Mouse (Mus musculus): ENCODE results near the gene Chit1. TPM values are rescaled to one million over a fixed set of nuclear protein-coding genes. Genes with fewer than 3 reads are reported as not detected.

The Chit1 gene
- total RNA-seq, 1 experiment = 0.13 TPM

- in situ Hi-C loops (cut with MboI; ENCODE audit: low sequenced_read_pairs in 2 of 2, unreplicated experiment in 2 of 2) = no loop called here
- no peak for DNase-seq (ENCODE audit: low read depth, low spot score)
- H3K36me3 ChIP-seq (ENCODE audit: control insufficient read depth, insufficient read depth, low read length, poor library complexity, severe bottlenecking) = peaks cover 18% of the 10 kb centered on the region
- TF ChIP-seq HCFC1 (IDR thresholded peaks at IDR 0.05; ENCODE audit: borderline replicate concordance, insufficient read depth, low read length) (no peak), CHD2 (IDR thresholded peaks at IDR 0.05; ENCODE audit: low read depth, low read length) (no peak), ZC3H11A (IDR thresholded peaks at IDR 0.05; ENCODE audit: borderline replicate concordance, low read depth, low read length) (no peak), MAFK (IDR thresholded peaks at IDR 0.05; ENCODE audit: insufficient read depth, low read depth, low read length) (no peak)
- no peak overlapping the region for H3K27ac ChIP-seq (ENCODE audit: insufficient read depth, low read depth, low read length, poor library complexity, severe bottlenecking)
- no peak overlapping the region for H3K4me3 ChIP-seq (ENCODE audit: insufficient read depth in 1 of 2, low read depth in 1 of 2, low read length in 2 of 2, poor library complexity in 1 of 2, severe bottlenecking in 1 of 2)
- H3K9me3 ChIP-seq (ENCODE audit: control insufficient read depth, insufficient read depth, low read depth, low read length) = no peaks in the 10 kb centered on the region
- H3K9ac ChIP-seq (ENCODE audit: insufficient read depth, low read depth, low read length, poor library complexity, severe bottlenecking) = no peak overlapping the region
- peaks cover 2 to 7% of the 10 kb centered on the region in 2 experiments; a peak in 3 of 4 replicates for H3K4me1 ChIP-seq (ENCODE audit: control insufficient read depth in 2 of 2, insufficient read depth in 2 of 2, low read length in 2 of 2, poor library complexity in 1 of 2)
Observed at GRCm38 (mm10) chr1:134073658-134074057, 37.4 kb upstream of the Chit1 start.

GRCm38 (mm10) chr1:134074184-134074583 lies 36.9 kb upstream of the Chit1 start:
- H3K4me3 ChIP-seq (ENCODE audit: insufficient read depth in 1 of 2, low read depth in 1 of 2, low read length in 2 of 2, poor library complexity in 1 of 2, severe bottlenecking in 1 of 2) = no peak overlapping the region
- no peak for TF ChIP-seq CHD2 (IDR thresholded peaks at IDR 0.05; ENCODE audit: low read depth, low read length)
- H3K9ac ChIP-seq (ENCODE audit: insufficient read depth, low read depth, low read length, poor library complexity, severe bottlenecking) = no peak overlapping the region
- in situ Hi-C loops (cut with MboI; ENCODE audit: low sequenced_read_pairs in 2 of 2, unreplicated experiment in 2 of 2) = no loop called here
- peaks cover 18% of the 10 kb centered on the region for H3K36me3 ChIP-seq (ENCODE audit: control insufficient read depth, insufficient read depth, low read length, poor library complexity, severe bottlenecking)
- peaks cover 2 to 7% of the 10 kb centered on the region in 2 experiments; a peak in 3 of 4 replicates for H3K4me1 ChIP-seq (ENCODE audit: control insufficient read depth in 2 of 2, insufficient read depth in 2 of 2, low read length in 2 of 2, poor library complexity in 1 of 2)
- H3K27ac ChIP-seq (ENCODE audit: insufficient read depth, low read depth, low read length, poor library complexity, severe bottlenecking) = no peak overlapping the region
- no peak for DNase-seq (ENCODE audit: low read depth, low spot score)
- H3K9me3 ChIP-seq (ENCODE audit: control insufficient read depth, insufficient read depth, low read depth, low read length) = no peaks in the 10 kb centered on the region

- Histone ChIP-seq H3K9me3 (ENCODE audit: control insufficient read depth, insufficient read depth, low read depth, low read length) (no peaks in the 10 kb centered on the region), H3K36me3 (ENCODE audit: control insufficient read depth, insufficient read depth, low read length, poor library complexity, severe bottlenecking) (peaks cover 18% of the 10 kb centered on the region), H3K4me3 (ENCODE audit: insufficient read depth in 1 of 2, low read depth in 1 of 2, low read length in 2 of 2, poor library complexity in 1 of 2, severe bottlenecking in 1 of 2) (no peak overlapping the region), H3K4me1 (ENCODE audit: control insufficient read depth in 2 of 2, insufficient read depth in 2 of 2, low read length in 2 of 2, poor library complexity in 1 of 2) (peaks cover 2 to 10% of the 10 kb centered on the region in 2 experiments; a peak in 3 of 4 replicates), H3K9ac (ENCODE audit: insufficient read depth, low read depth, low read length, poor library complexity, severe bottlenecking) (no peak overlapping the region), H3K27ac (ENCODE audit: insufficient read depth, low read depth, low read length, poor library complexity, severe bottlenecking) (no peak overlapping the region)
- DNase-seq (ENCODE audit: low read depth, low spot score) = no peak
- TF ChIP-seq HCFC1 (IDR thresholded peaks at IDR 0.05; ENCODE audit: borderline replicate concordance, insufficient read depth, low read length) (no peak), MAFK (IDR thresholded peaks at IDR 0.05; ENCODE audit: insufficient read depth, low read depth, low read length) (no peak), ZC3H11A (IDR thresholded peaks at IDR 0.05; ENCODE audit: borderline replicate concordance, low read depth, low read length) (no peak), CHD2 (IDR thresholded peaks at IDR 0.05; ENCODE audit: low read depth, low read length) (no peak), ZNF384 (IDR thresholded peaks at IDR 0.05; ENCODE audit: low read depth, low read length) (no peak)
- in situ Hi-C loops (cut with MboI; ENCODE audit: low sequenced_read_pairs in 2 of 2, unreplicated experiment in 2 of 2) = no loop called here
Observed at GRCm38 (mm10) chr1:134074606-134075005, 36.4 kb upstream of the Chit1 start.

- peaks cover 18% of the 10 kb centered on the region for H3K36me3 ChIP-seq (ENCODE audit: control insufficient read depth, insufficient read depth, low read length, poor library complexity, severe bottlenecking)
- H3K9ac ChIP-seq (ENCODE audit: insufficient read depth, low read depth, low read length, poor library complexity, severe bottlenecking) = no peak overlapping the region
- DNase-seq (ENCODE audit: low read depth, low spot score) = no peak
- TF ChIP-seq HCFC1 (IDR thresholded peaks at IDR 0.05; ENCODE audit: borderline replicate concordance, insufficient read depth, low read length) (no peak), ZC3H11A (IDR thresholded peaks at IDR 0.05; ENCODE audit: borderline replicate concordance, low read depth, low read length) (no peak), ZNF384 (IDR thresholded peaks at IDR 0.05; ENCODE audit: low read depth, low read length) (no peak), MAFK (IDR thresholded peaks at IDR 0.05; ENCODE audit: insufficient read depth, low read depth, low read length) (no peak), CHD2 (IDR thresholded peaks at IDR 0.05; ENCODE audit: low read depth, low read length) (no peak)
- no peak overlapping the region for H3K27ac ChIP-seq (ENCODE audit: insufficient read depth, low read depth, low read length, poor library complexity, severe bottlenecking)
- no peak overlapping the region for H3K4me3 ChIP-seq (ENCODE audit: insufficient read depth in 1 of 2, low read depth in 1 of 2, low read length in 2 of 2, poor library complexity in 1 of 2, severe bottlenecking in 1 of 2)
- in situ Hi-C loops (cut with MboI; ENCODE audit: low sequenced_read_pairs in 2 of 2, unreplicated experiment in 2 of 2) = no loop called here
- H3K9me3 ChIP-seq (ENCODE audit: control insufficient read depth, insufficient read depth, low read depth, low read length) = no peaks in the 10 kb centered on the region
- peaks cover 7 to 11% of the 10 kb centered on the region in 2 experiments; a peak in 2 of 4 replicates for H3K4me1 ChIP-seq (ENCODE audit: control insufficient read depth in 2 of 2, insufficient read depth in 2 of 2, low read length in 2 of 2, poor library complexity in 1 of 2)
Observed at GRCm38 (mm10) chr1:134075532-134075931, 35.5 kb upstream of the Chit1 start.

GRCm38 (mm10) chr1:134076789-134077188 lies 34.3 kb upstream of the Chit1 start:
- H3K4me3 ChIP-seq (ENCODE audit: insufficient read depth in 1 of 2, low read depth in 1 of 2, low read length in 2 of 2, poor library complexity in 1 of 2, severe bottlenecking in 1 of 2) = no peak overlapping the region
- no peak for TF ChIP-seq ZNF384 (IDR thresholded peaks at IDR 0.05; ENCODE audit: low read depth, low read length)
- no peak for TF ChIP-seq HCFC1 (IDR thresholded peaks at IDR 0.05; ENCODE audit: borderline replicate concordance, insufficient read depth, low read length)
- no peak for TF ChIP-seq MAFK (IDR thresholded peaks at IDR 0.05; ENCODE audit: insufficient read depth, low read depth, low read length)
- TF ChIP-seq ZC3H11A (IDR thresholded peaks at IDR 0.05; ENCODE audit: borderline replicate concordance, low read depth, low read length) = no peak
- no peak for TF ChIP-seq CHD2 (IDR thresholded peaks at IDR 0.05; ENCODE audit: low read depth, low read length)
- DNase-seq (ENCODE audit: low read depth, low spot score) = no peak
- H3K4me1 ChIP-seq (ENCODE audit: control insufficient read depth in 2 of 2, insufficient read depth in 2 of 2, low read length in 2 of 2, poor library complexity in 1 of 2) = peaks cover 7 to 8% of the 10 kb centered on the region in 2 experiments; a peak in 2 of 4 replicates
- no peaks in the 10 kb centered on the region for H3K9me3 ChIP-seq (ENCODE audit: control insufficient read depth, insufficient read depth, low read depth, low read length)
- peaks cover 18% of the 10 kb centered on the region for H3K36me3 ChIP-seq (ENCODE audit: control insufficient read depth, insufficient read depth, low read length, poor library complexity, severe bottlenecking)
- H3K9ac ChIP-seq (ENCODE audit: insufficient read depth, low read depth, low read length, poor library complexity, severe bottlenecking) = no peak overlapping the region
- H3K27ac ChIP-seq (ENCODE audit: insufficient read depth, low read depth, low read length, poor library complexity, severe bottlenecking) = no peak overlapping the region
- in situ Hi-C loops (cut with MboI; ENCODE audit: low sequenced_read_pairs in 2 of 2, unreplicated experiment in 2 of 2) = no loop called here
